Mouse (Mus musculus) small intestine, adult 2 months (tissue): ENCODE results near the gene Hes2. TPM values are rescaled to one million over a fixed set of nuclear protein-coding genes. Genes with fewer than 3 reads are reported as not detected.

Experiments used
- H3K27ac ChIP-seq: fragments of 200-500 bp; 2 replicates; pipeline ENCODE4 v1.5.1; 2012; ENCODE audit warnings: low read depth, low read length, control low read depth, inconsistent platforms; ENCODE audit not compliant: insufficient read depth
- H3K27me3 ChIP-seq: fragments of 200-500 bp; 2 replicates; pipeline ENCODE4 v1.6.1; 2012; ENCODE audit warnings: mild to moderate bottlenecking, moderate library complexity, low read length, inconsistent platforms; ENCODE audit not compliant: control insufficient read depth, insufficient read depth
- H3K36me3 ChIP-seq: fragments of 200-500 bp; 2 replicates; pipeline ENCODE4 v1.6.1; 2012; ENCODE audit warnings: mild to moderate bottlenecking, low read length, control low read depth, inconsistent platforms; ENCODE audit not compliant: control insufficient read depth, insufficient read depth
- H3K4me1 ChIP-seq: fragments of 200-500 bp; 2 replicates; pipeline ENCODE4 v1.6.1; 2012; ENCODE audit warnings: low read length, inconsistent platforms, mixed read lengths; ENCODE audit not compliant: control insufficient read depth, insufficient read depth, insufficient read length
- H3K4me3 ChIP-seq: fragments of 200-500 bp; 2 replicates; pipeline ENCODE4 v1.5.1; 2012; ENCODE audit warnings: low read depth, mild to moderate bottlenecking, control low read depth, inconsistent platforms, low read length, moderate library complexity
- CTCF ChIP-seq: fragments of 200-500 bp; IDR thresholded peaks from 2 replicates; pipeline ENCODE4 v1.5.1; 2012; ENCODE audit warnings: low read depth, mild to moderate bottlenecking, control low read depth, inconsistent platforms, low read length, moderate library complexity, mixed read lengths; ENCODE audit not compliant: insufficient replicate concordance, insufficient read length; ENCODE audit errors: extremely low read depth
- POLR2A ChIP-seq: fragments of 200-500 bp; IDR thresholded peaks from 2 replicates; pipeline ENCODE4 v1.6.1; 2012; ENCODE audit warnings: low read depth, mild to moderate bottlenecking, control low read depth, inconsistent platforms, low read length, moderate library complexity
- WGBS: fragments of 180-500 bp; shearing (Covaris S2); methylation state at CpG from one replicate; pipeline ENCODE4 v1.1.7; 2018; 5-methylcytosine and 5-hydroxymethylcytosine counted together
- polyA plus RNA-seq: library from polyadenylated mRNA; depleted of rRNA; stranded (reverse); fragments of >200 nt; gene quantifications from 2 replicates; pipeline ENCODE4 v1.2.3, GENCODE M21; 2012

Hes2 gene
- polyA plus RNA-seq, 1 experiment, result 51.7 TPM

- H3K36me3 ChIP-seq, result no peaks in the 10 kb centered on the region
- H3K27ac ChIP-seq, result no peak overlapping the region
- H3K4me1 ChIP-seq, result peaks cover 5% of the 10 kb centered on the region; the same call in 1 of the 2 replicates
- 62% methylated on average over 9 of the region's 9 CpGs for WGBS
- H3K27me3 ChIP-seq, result no peaks in the 10 kb centered on the region
- TF ChIP-seq CTCF (no peak), POLR2A (no peak)
- no peak overlapping the region for H3K4me3 ChIP-seq
These were observed 15.3 kb downstream of the Hes2 start for GRCm38 (mm10) chr4:152173956-152174355.

GRCm38 (mm10) chr4:152176638-152177037 is 18.0 kb downstream of the Hes2 start:
- Histone ChIP-seq H3K27ac (peak overlapping the region; percentile 59; the same call in 1 of the 2 replicates), H3K27me3 (no peaks in the 10 kb centered on the region), H3K4me1 (peaks cover 7% of the 10 kb centered on the region; the same call in 1 of the 2 replicates), H3K36me3 (no peaks in the 10 kb centered on the region), H3K4me3 (no peak overlapping the region)
- TF ChIP-seq POLR2A (no peak), CTCF (no peak)
- 26% methylated on average over 3 of the region's 3 CpGs for WGBS

GRCm38 (mm10) chr4:152177174-152177536 is 18.5 kb downstream of the Hes2 start:
- H3K4me1 ChIP-seq, result peaks cover 7% of the 10 kb centered on the region; the same call in 1 of the 2 replicates
- H3K27ac ChIP-seq, result peak overlapping the region; percentile 59
- peak overlapping the region; percentile 85 for H3K4me3 ChIP-seq
- H3K36me3 ChIP-seq, result no peaks in the 10 kb centered on the region
- 31% methylated on average over 6 of the region's 6 CpGs for WGBS
- H3K27me3 ChIP-seq, result no peaks in the 10 kb centered on the region
- TF ChIP-seq CTCF, result no peak
- TF ChIP-seq POLR2A, result no peak

GRCm38 (mm10) chr4:152177537-152178343 is 19.1 kb downstream of the Hes2 start, which contains the start of gene Acot7:
TSS of gene Acot7 (plus strand) at chr4:152178134.
- H3K27ac ChIP-seq, result peak within 1 kb of the TSS; percentile 59
- H3K4me3 ChIP-seq, result peak within 1 kb of the TSS; percentile 85
- no peaks in the 10 kb centered on the region for H3K27me3 ChIP-seq
- TF ChIP-seq POLR2A (peak; percentile 72), CTCF (no peak)
- H3K36me3 ChIP-seq, result no peaks in the 10 kb centered on the region
- under 1% methylated on average over 108 of the region's 108 CpGs for WGBS
- H3K4me1 ChIP-seq, result peaks cover 7% of the 10 kb centered on the region; the same call in 1 of the 2 replicates

- under 1% methylated on average over 35 of the region's 35 CpGs for WGBS
These were observed 19.7 kb downstream of the Hes2 start for GRCm38 (mm10) chr4:152178344-152178864.

GRCm38 (mm10) chr4:152178916-152179705 is 20.4 kb downstream of the Hes2 start:
- H3K4me3 ChIP-seq, result peak overlapping the region; percentile 85
- H3K36me3 ChIP-seq, result 0 out of 2 replicates have a peak, but pooled peaks cover 2% of the 10 kb centered on the region
- TF ChIP-seq POLR2A, result no peak
- TF ChIP-seq CTCF, result no peak
- H3K27ac ChIP-seq, result peak overlapping the region; percentile 39; the same call in 1 of the 2 replicates
- WGBS, result 16% methylated on average over 16 of the region's 16 CpGs
- no peaks in the 10 kb centered on the region for H3K27me3 ChIP-seq
- peaks cover 7% of the 10 kb centered on the region; the same call in 1 of the 2 replicates for H3K4me1 ChIP-seq

More at GRCm38 (mm10) chr4:152178344-152178864, 19.7 kb downstream of the Hes2 start:
- peaks cover 7% of the 10 kb centered on the region; the same call in 1 of the 2 replicates for H3K4me1 ChIP-seq
- H3K27ac ChIP-seq, result peak overlapping the region; percentile 39; the same call in 1 of the 2 replicates
- H3K36me3 ChIP-seq, result no peaks in the 10 kb centered on the region
- H3K4me3 ChIP-seq, result peak overlapping the region; percentile 85
- no peaks in the 10 kb centered on the region for H3K27me3 ChIP-seq
- TF ChIP-seq POLR2A, result no peak
- TF ChIP-seq CTCF, result no peak
